Mouse (Mus musculus): ENCODE data around the gene Gm20388. TPM values are rescaled to one million over a fixed set of nuclear protein-coding genes. Genes with fewer than 3 reads are reported as not detected.
A peak's percentile ranks its signal among the peaks of the same experiment; 100 is the strongest.
"Not testable (repeated sequence)": the region's sequence is repeated elsewhere in the genome, so short reads cannot be mapped to it uniquely, and the experiment has no call there.

Gene Gm20388
- total RNA-seq, 2 experiments from 2014 or later = 1.9 to 2.0 TPM

DNA sequence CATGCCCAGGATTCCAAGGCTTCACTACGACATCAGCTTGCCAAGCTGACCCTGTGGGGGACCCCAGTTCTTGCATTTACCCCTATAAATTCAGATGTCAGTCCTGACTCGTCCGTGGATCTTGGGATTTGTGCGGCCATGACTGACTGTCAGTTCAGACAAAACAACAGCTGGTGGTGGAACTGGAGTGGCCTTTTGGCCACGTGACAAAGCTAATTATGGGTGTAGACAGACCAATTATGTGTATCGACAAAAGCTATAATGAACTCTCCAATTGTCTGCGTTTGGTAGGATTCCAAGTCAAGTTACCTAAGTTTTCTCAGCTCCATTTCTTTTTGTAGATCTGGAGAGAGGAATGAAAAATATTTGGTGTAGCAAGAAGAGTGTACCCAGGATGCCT lies 4259.1 kb downstream of the Gm20388 start:
- no peak for DNase-seq

DNA sequence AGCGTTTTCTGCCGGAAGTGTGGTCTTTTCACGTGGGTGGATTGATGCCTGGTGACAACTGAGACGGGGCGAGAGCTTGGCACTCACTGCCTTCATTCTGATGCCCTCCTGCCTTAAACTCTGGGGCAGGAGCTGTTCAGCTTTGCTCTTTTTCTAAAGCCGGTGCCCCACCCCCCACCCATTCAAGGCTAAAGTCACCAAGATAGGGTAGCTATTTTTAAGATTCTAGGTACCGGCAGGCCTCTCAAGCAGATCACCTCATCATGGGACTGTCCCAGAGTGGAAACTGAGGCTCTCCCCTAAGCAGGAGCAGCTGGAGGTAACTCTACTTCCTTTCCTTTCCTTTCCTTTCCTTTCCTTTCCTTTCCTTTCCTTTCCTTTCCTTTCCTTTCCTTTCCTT lies 4260.0 kb downstream of the Gm20388 start:
- no peak for DNase-seq

DNA sequence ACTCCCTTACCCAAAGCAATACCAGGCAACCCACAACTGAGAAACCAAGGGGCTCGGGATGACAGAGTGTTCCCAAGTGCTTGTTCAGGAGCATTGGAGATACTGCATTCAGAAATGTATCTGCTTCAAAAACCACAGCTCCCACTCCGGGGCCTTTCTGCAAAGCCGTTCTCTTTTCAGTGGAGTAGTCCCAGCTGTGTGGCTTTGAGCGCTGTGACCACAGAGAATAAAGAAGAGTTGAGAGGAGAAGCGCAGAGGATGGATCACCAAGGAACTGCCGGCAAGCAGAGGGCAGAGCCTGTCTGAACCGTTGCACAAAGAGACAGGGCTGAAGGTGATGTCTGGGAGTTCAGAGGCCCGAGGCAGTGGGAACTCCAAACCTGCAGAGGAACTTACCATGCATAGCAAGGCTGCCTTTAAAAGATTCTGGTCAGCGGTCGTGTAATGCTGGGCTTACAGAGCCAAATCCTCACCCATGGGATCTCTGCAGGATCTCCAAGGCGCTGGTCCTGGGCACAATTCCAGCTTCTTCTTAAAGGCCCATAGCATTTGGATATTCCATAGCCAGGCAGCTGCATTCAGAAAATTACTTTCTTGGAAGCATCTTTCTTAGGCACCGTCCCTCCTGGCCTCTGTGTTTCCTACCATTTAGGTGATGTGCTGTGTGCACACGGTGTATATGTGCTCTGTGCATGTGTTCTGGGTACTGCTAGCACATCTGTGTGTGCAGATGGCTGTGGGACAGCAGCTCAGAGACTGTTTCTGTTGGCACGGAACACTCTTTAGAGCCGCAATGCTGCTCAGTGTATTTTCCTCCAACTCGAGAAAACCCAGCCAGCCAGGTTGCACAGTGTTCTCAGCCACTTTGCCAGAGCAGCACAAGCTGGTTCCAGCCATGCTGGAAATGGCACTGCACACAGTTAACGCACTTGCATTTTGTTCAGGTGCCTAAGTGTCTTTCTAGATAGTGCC lies 4261.2 kb downstream of the Gm20388 start:
- DNase-seq = peak; percentile 49

GRCm38 (mm10) chr8:124173688-124174087 lies 4263.0 kb downstream of the Gm20388 start:
- DNase-seq = peak; percentile 48

- no peak for DNase-seq
Observed at GRCm38 (mm10) chr8:124176133-124176532, 4265.5 kb downstream of the Gm20388 start.

- not testable (repeated sequence) for DNase-seq
Observed at GRCm38 (mm10) chr8:124177092-124177491, 4266.5 kb downstream of the Gm20388 start.

DNA sequence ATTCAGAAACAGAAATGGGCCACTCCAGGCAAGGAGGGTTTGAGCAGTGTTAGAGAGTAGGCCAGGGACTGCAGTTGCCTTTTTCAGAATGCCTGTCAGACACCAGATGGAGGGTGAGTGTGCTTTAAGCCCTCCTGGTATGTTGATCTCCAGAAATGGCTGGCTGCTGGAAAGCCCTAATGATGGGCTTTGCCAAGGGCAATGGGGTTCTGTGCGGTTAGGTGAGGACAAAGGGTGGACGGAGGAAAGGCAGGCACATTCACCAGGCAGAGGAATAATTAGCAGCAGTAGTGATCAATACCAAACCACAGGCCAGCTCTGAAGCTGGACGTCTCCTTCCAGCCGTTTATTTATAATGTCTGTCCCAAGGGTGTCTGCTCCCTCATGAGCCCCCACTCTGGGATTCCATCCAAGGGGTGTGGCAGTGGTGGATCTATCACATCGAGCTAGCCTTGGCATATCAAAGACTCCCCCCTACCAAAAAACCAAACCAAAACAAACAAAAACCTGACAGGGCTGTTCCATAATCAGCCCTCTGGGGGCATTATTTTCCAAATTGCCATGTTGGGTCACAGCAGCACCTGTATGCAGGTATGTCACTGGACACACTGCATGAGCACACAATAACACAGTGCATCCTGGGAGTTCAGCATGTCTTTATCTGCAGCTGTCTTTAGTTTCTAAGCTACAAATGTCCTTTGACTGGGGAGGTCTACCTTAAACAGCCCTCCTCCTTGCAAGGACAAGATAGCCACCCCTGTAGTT lies 4270.2 kb downstream of the Gm20388 start:
- no peak for DNase-seq

DNA sequence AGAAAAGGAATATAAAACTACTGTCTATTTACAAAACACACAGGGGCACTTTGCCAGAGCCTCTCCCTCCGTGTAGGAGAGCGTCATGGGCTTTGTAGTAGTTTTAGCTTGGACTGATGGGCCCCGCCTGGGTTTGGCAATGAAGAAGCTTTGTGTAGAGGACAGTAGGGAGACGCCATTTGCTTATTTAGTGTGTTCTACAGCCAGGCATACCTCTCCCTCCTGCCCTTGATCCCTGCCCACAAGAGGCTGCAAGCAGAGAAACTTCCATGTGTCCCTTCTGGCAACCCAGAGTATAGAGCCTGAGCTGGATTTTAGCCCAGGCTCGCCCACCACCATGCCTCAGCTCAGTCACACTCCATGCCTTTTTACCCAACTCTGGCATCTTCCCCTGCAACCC lies 4271.1 kb downstream of the Gm20388 start:
- DNase-seq = peak; percentile 19

GRCm38 (mm10) chr8:124182224-124182623 lies 4271.6 kb downstream of the Gm20388 start:
- peak; percentile 78 for DNase-seq

DNA sequence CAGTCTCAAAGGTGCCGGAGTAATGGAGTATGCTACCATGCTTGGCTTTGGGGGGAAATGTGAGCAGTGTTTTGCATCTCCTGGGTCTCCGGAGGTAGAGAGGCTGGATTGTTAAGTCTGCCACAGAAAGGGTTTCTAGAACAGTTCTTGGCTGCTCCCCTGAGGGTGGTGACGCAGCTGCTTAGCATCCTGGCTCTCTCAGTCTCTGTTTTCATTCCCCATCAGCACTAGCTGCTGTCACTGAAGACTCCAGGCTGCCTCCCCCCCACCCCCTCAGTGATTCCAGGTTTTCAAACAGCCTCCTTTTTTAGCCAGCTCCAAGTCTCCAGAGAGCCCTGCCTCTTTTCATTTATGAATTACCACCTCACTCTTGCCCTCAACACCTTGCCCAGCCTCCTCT lies 4273.4 kb downstream of the Gm20388 start:
- DNase-seq = no peak

- no peak for DNase-seq
Observed at GRCm38 (mm10) chr8:124184507-124184906, 4273.9 kb downstream of the Gm20388 start.

- DNase-seq = no peak
Observed at GRCm38 (mm10) chr8:124185081-124185480, 4274.4 kb downstream of the Gm20388 start.

GRCm38 (mm10) chr8:124190388-124190787 lies 4279.7 kb downstream of the Gm20388 start:
- DNase-seq = no peak

DNA sequence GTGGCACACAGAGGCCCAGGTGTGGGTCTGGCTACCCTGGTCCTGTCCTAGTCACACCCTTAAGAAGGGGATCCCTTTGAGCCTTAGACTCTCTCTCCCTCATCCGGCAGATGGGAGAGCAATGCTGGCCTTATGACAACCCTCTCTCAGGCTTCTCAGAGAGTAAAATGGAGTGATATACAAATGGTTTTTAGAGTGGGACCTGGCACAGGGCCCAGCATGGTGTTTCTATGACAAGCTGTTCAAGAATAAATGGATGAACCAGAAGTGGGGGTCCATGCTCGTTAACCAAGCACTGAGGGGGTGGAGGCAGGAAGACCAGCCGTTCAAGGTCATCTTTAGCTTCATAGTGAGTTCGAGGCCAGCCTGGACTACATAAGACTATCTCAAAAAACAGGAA lies 4281.6 kb downstream of the Gm20388 start:
- no peak for DNase-seq

- DNase-seq = peak; percentile 83
Observed at GRCm38 (mm10) chr8:124192976-124193375, 4282.3 kb downstream of the Gm20388 start.

- no peak for DNase-seq
Observed at GRCm38 (mm10) chr8:124193992-124194391, 4283.4 kb downstream of the Gm20388 start.

DNA sequence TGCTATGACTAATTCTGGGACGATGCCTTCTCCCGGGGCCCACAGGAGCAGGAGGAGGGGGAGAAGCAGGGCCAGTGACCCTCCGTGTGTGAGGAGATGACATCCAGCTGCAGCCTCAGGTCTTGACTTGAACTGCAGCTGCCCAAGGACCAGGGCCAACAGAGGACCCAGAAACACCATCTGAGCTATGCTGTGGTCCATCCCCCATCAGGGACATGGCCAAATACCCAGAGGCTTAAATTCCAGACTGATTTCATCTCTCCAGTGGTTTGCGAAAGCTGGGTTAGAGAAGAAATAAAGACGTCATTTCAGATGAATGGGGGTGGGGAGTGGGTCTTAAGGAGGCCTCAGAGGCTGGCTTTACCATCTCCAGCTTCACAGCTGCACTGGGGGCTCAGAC lies 4285.6 kb downstream of the Gm20388 start:
- peak; percentile 48 for DNase-seq

DNA sequence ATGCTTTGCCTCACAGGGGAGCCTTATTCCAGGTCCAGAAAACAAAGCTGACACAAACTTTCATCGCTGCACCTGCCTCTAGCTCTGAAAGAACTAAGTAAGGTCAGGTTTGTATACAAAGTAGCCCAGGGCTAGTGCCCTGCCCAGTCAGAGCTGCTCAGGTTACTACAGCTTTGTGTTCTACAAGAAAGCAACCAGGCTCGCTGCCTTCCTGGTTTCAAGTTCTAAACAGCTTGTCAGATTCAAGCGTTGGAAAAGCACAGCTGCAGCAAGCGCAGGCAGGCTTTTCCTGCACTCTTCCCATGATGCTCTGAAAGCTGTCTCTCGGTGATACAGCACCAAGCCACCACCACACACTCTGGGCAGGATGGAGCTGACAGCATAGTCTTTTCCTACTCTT lies 4286.2 kb downstream of the Gm20388 start:
- no peak for DNase-seq

DNA sequence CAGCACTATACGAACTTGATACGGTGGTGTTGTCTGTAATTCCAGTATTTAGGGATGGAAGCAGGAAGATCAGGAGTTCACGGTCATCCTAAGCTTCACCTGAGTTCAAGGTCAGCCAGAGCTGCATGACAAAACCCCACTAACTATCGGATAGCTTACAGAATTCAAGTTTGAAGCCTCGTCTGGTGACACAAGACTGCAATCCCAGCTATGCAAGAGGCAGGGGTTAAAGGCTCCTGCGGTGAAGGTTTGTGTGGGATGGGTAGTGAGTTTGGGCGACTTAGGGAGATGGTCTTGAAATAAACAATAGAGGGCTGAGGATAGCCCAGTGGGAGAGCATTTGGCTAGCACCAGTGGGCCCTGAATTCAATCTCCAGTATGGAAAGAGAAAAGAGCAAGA lies 4287.6 kb downstream of the Gm20388 start:
- no peak for DNase-seq

- DNase-seq = peak; percentile 53
Observed at GRCm38 (mm10) chr8:124200400-124200799, 4289.8 kb downstream of the Gm20388 start.

DNA sequence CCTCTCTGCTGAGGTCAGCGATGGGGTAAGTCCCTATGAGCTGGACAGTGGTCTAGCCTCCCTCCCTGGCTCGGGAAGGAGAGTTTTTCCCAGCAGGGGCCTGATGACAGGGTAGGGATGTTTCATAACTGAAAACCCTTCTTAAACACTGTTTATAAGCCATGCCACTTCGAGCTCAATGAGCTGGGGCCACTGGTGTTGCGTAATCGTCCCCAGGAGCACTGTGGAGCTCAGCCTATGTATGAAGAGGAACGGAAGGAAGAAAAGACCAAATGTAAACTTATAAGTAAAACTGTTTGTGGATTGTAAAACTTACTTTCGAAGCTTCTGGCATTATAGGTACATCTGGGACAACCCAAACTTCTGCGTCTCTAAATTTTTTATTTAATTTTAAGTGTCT lies 4291.1 kb downstream of the Gm20388 start:
- no peak for DNase-seq

DNA sequence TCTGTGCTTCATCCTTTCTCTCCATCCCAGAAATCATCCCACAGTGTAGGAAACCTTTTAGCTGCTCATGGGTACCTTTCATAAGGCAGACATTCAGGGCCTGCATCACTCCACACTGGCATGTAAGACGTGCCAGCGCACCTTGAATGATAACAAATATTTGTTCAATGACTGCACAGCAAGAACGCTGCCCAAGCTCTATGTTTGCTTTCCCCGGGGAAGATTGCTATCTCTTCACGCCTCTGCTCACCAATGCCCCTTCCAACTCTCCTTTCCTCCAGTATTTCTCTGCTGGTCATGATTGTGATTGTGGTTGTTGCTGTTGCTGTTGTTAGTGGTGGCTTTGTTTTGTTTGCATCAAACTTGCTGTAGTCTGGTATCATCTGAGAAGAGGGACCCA lies 4292.3 kb downstream of the Gm20388 start:
- no peak for DNase-seq

- no peak for DNase-seq
Observed at GRCm38 (mm10) chr8:124204001-124204601, 4293.5 kb downstream of the Gm20388 start.
